Mouse (Mus musculus): ENCODE measurements around the gene Eprs. TPM values are rescaled to one million over a fixed set of nuclear protein-coding genes. Genes with fewer than 3 reads are reported as not detected.

The Eprs gene
- polyA plus RNA-seq, 1 experiment from 2014 or later: 157 TPM

GRCm38 (mm10) chr1:185431998-185432317, 69.1 kb downstream of the Eprs start:
- H3K4me1 ChIP-seq: no peaks in the 10 kb centered on the region
- 89% methylated on average over 13 of the region's 13 CpGs for WGBS
- no peaks in the 10 kb centered on the region for H3K9me3 ChIP-seq (replicated peaks)
- DNase-seq (ENCODE audit: low spot score): no peak
- H3K27ac ChIP-seq (replicated peaks): no peak overlapping the region
- no peaks in the 10 kb centered on the region for H3K27me3 ChIP-seq (ENCODE audit: low read depth, poor library complexity, severe bottlenecking)
- H3K36me3 ChIP-seq: peaks cover 35% of the 10 kb centered on the region
- no peak overlapping the region for H3K4me3 ChIP-seq

DNA sequence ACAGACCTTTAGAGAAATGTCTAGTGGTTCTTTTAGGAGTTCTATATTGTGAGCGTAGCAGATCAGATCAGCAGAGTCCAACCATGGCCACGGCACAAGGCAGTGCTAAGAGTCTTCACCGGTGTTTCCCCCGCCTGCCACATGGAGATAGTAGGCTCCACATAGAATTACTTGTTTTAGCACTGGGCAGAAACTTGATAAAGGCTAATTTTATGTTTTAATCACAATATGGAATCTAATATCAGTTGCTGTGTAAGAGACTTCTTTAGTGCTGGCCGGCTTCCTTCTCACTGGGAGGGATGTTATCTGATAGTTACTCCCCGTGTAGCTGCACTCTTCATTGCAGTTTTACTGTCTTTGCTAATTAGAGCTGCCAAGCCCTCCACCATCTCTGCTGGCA, 70.3 kb downstream of the Eprs start:
- no peak for DNase-seq (ENCODE audit: low spot score)
- Histone ChIP-seq H3K36me3 (peaks cover 23% of the 10 kb centered on the region), H3K27ac (replicated peaks) (no peak overlapping the region), H3K4me3 (no peak overlapping the region), H3K9me3 (replicated peaks) (no peaks in the 10 kb centered on the region), H3K27me3 (ENCODE audit: low read depth, poor library complexity, severe bottlenecking) (no peaks in the 10 kb centered on the region), H3K4me1 (no peaks in the 10 kb centered on the region)
- WGBS: 85% methylated on average over 6 of the region's 6 CpGs

GRCm38 (mm10) chr1:185438841-185439580, 76.2 kb downstream of the Eprs start:
- H3K9me3 ChIP-seq (replicated peaks): no peaks in the 10 kb centered on the region
- DNase-seq (ENCODE audit: low spot score): no peak
- no peak overlapping the region for H3K27ac ChIP-seq (replicated peaks)
- H3K4me1 ChIP-seq: peaks cover 13% of the 10 kb centered on the region
- WGBS: 81% methylated on average over 9 of the region's 9 CpGs
- no peaks in the 10 kb centered on the region for H3K36me3 ChIP-seq
- H3K4me3 ChIP-seq: no peak overlapping the region
- no peaks in the 10 kb centered on the region for H3K27me3 ChIP-seq (ENCODE audit: low read depth, poor library complexity, severe bottlenecking)

GRCm38 (mm10) chr1:185441703-185442472, 79.0 kb downstream of the Eprs start:
- WGBS: 73% methylated on average over 18 of the region's 18 CpGs
- peaks cover 13% of the 10 kb centered on the region for H3K4me1 ChIP-seq
- no peaks in the 10 kb centered on the region for H3K36me3 ChIP-seq
- H3K27me3 ChIP-seq (ENCODE audit: low read depth, poor library complexity, severe bottlenecking): no peaks in the 10 kb centered on the region
- no peak for DNase-seq (ENCODE audit: low spot score)
- H3K9me3 ChIP-seq (replicated peaks): no peaks in the 10 kb centered on the region
- no peak overlapping the region for H3K4me3 ChIP-seq
- peak overlapping the region; percentile 38; the same call in 1 of the 2 replicates for H3K27ac ChIP-seq (replicated peaks)

DNA sequence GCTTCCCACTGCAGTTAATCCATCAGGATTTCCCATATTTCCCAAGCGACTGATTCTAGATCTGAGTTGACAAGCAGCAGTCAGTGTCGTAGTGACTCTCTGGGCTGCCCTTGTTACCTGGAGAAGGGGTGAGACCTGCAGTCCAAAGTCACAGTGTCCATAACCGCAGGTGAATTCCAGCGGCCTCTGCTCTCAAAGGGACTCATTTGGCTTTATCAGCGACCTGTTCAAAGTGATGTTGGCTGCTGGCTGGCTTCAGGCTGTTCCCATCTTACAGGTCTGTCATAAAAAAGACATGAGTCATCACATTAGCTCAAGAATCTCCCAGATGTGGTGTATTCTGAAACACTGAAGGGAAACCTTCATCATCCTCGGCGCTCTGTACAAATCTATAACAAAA, 86.1 kb downstream of the Eprs start:
- DNase-seq (ENCODE audit: low spot score): no peak
- H3K27me3 ChIP-seq (ENCODE audit: low read depth, poor library complexity, severe bottlenecking): peaks cover 10% of the 10 kb centered on the region
- no peaks in the 10 kb centered on the region for H3K9me3 ChIP-seq (replicated peaks)
- no peak overlapping the region for H3K4me3 ChIP-seq
- no peak overlapping the region for H3K27ac ChIP-seq (replicated peaks)
- no peaks in the 10 kb centered on the region for H3K36me3 ChIP-seq
- WGBS: 89% methylated on average over 7 of the region's 7 CpGs
- H3K4me1 ChIP-seq: no peaks in the 10 kb centered on the region

DNA sequence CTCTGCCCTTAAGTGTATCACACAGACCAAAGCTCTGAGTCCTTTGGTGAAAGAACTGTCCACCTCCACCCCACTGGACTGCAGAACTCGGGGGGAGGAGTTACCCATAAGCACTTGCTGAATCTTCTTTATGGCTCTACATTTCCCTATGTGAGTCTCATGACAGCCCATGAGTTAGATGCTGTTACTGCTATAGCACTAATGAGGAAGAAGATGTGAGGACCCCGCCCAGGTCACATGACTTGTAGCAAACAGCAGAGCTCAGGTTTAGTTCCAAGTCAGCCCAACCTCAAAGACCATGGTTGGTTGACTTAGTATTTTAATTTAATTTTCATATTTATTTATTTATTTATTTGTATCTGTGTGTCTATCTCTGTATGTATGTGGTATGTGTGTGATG, 86.9 kb downstream of the Eprs start:
- H3K27ac ChIP-seq (replicated peaks): no peak overlapping the region
- H3K9me3 ChIP-seq (replicated peaks): no peaks in the 10 kb centered on the region
- 81% methylated on average over 2 of the region's 2 CpGs for WGBS
- H3K36me3 ChIP-seq: no peaks in the 10 kb centered on the region
- H3K4me1 ChIP-seq: peaks cover 6% of the 10 kb centered on the region
- DNase-seq (ENCODE audit: low spot score): no peak
- no peak overlapping the region for H3K4me3 ChIP-seq
- peaks cover 17% of the 10 kb centered on the region for H3K27me3 ChIP-seq (ENCODE audit: low read depth, poor library complexity, severe bottlenecking)

- Histone ChIP-seq H3K4me1 (peaks cover 19% of the 10 kb centered on the region), H3K27me3 (ENCODE audit: low read depth, poor library complexity, severe bottlenecking) (peaks cover 31% of the 10 kb centered on the region), H3K36me3 (no peaks in the 10 kb centered on the region), H3K9me3 (replicated peaks) (no peaks in the 10 kb centered on the region), H3K4me3 (no peak overlapping the region), H3K27ac (replicated peaks) (peak overlapping the region; percentile 28; the same call in 1 of the 2 replicates)
- 93% methylated on average over 8 of the region's 8 CpGs for WGBS
- no peak for DNase-seq (ENCODE audit: low spot score)
These were observed 88.2 kb downstream of the Eprs start for GRCm38 (mm10) chr1:185451077-185451476.

- Histone ChIP-seq H3K4me3 (no peak overlapping the region), H3K27ac (replicated peaks) (no peak overlapping the region), H3K36me3 (no peaks in the 10 kb centered on the region), H3K9me3 (replicated peaks) (no peaks in the 10 kb centered on the region), H3K4me1 (peaks cover 19% of the 10 kb centered on the region), H3K27me3 (ENCODE audit: low read depth, poor library complexity, severe bottlenecking) (peaks cover 35% of the 10 kb centered on the region)
- no peak for DNase-seq (ENCODE audit: low spot score)
- WGBS: 92% methylated on average over 3 of the region's 3 CpGs
These were observed 88.7 kb downstream of the Eprs start for GRCm38 (mm10) chr1:185451495-185451894.

DNA sequence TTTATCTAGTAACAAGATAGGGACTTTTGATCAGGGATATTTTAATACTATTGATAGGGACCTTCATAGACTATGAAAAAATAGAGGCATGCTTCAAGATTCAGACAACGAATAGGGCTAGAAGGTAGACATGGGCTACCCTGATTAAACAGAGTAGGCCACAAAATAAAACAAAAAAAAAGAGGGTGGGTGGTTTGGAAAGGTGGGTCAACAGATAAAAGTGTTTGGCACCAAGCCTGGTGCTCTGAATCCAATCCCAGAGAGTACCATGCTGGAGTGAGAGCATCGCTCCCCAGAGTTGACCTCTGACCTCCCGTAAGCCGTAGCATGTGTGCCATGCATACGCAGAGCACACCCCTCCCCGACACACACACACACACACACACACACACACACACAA, 89.6 kb downstream of the Eprs start:
- Histone ChIP-seq H3K4me1 (peaks cover 19% of the 10 kb centered on the region), H3K36me3 (no peaks in the 10 kb centered on the region), H3K27ac (replicated peaks) (no peak overlapping the region), H3K9me3 (replicated peaks) (no peaks in the 10 kb centered on the region), H3K4me3 (no peak overlapping the region), H3K27me3 (ENCODE audit: low read depth, poor library complexity, severe bottlenecking) (peaks cover 45% of the 10 kb centered on the region)
- DNase-seq (ENCODE audit: low spot score): no peak
- 94% methylated on average over 6 of the region's 6 CpGs for whole genome bisulfite sequencing

DNA sequence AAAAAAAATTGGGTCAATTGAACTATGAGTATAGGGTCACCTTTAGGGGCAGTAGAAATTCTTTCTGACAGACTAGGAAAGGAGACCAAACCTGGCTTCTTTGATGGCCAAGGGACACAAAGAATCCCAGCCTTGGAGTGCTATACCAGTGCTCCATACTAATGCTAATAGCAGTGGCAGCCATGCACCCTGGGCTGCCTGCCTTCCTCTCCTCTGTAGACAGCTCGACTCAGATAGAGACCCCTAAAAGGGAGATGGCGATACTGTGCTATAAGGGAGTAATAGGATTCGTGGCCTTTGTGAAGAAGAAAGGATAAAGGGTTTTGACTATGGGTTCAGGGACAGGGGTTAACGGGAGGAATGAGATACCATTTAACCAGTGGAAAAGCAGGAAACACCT, 91.3 kb downstream of the Eprs start:
- H3K27me3 ChIP-seq (ENCODE audit: low read depth, poor library complexity, severe bottlenecking): peaks cover 47% of the 10 kb centered on the region

GRCm38 (mm10) chr1:185454575-185454954, 91.7 kb downstream of the Eprs start, which contains the start of gene Slc30a10:
TSS of gene Slc30a10 (plus strand) at chr1:185454848.
- no peaks in the 10 kb centered on the region for H3K36me3 ChIP-seq
- 2% methylated on average over 18 of the region's 18 CpGs for WGBS
- peak within 1 kb of the TSS; percentile 80 for H3K27ac ChIP-seq (replicated peaks)
- no peaks in the 10 kb centered on the region for H3K9me3 ChIP-seq (replicated peaks)
- H3K4me1 ChIP-seq: peaks cover 19% of the 10 kb centered on the region
- peak; percentile 62 for DNase-seq (ENCODE audit: low spot score)
- H3K27me3 ChIP-seq (ENCODE audit: low read depth, poor library complexity, severe bottlenecking): peaks cover 47% of the 10 kb centered on the region
- H3K4me3 ChIP-seq: peak within 1 kb of the TSS; percentile 73

More for the DNA sequence above, 91.3 kb downstream of the Eprs start:
- whole genome bisulfite sequencing: 34% methylated on average over 4 of the region's 4 CpGs
- H3K9me3 ChIP-seq (replicated peaks): no peaks in the 10 kb centered on the region
- peak overlapping the region; percentile 55; the same call in 1 of the 2 replicates for H3K27ac ChIP-seq (replicated peaks)
- H3K4me3 ChIP-seq: peak overlapping the region; percentile 73
- H3K4me1 ChIP-seq: peaks cover 19% of the 10 kb centered on the region
- no peaks in the 10 kb centered on the region for H3K36me3 ChIP-seq
- DNase-seq (ENCODE audit: low spot score): no peak

- peaks cover 19% of the 10 kb centered on the region for H3K4me1 ChIP-seq
- H3K27me3 ChIP-seq (ENCODE audit: low read depth, poor library complexity, severe bottlenecking): peaks cover 47% of the 10 kb centered on the region
- no peaks in the 10 kb centered on the region for H3K36me3 ChIP-seq
- no peaks in the 10 kb centered on the region for H3K9me3 ChIP-seq (replicated peaks)
- under 1% methylated on average over 71 of the region's 71 CpGs for WGBS
- DNase-seq (ENCODE audit: low spot score): peak; percentile 62
- peak overlapping the region; percentile 80 for H3K27ac ChIP-seq (replicated peaks)
- peak overlapping the region; percentile 73 for H3K4me3 ChIP-seq
These were observed 92.3 kb downstream of the Eprs start for GRCm38 (mm10) chr1:185454955-185455701.

Measured in midbrain, embryonic 10.5 days (tissue).